Mouse (Mus musculus) hindbrain, embryonic 13.5 days (tissue): ENCODE data around the gene Catsper2. TPM values are rescaled to one million over a fixed set of nuclear protein-coding genes. Genes with fewer than 3 reads are reported as not detected.

Source experiments
- ATAC-seq: fragments of 200-750 bp; cut with Nextera tagmentation; 2 replicates; pipeline ENCODE4 v1.8.0; 2017; ENCODE audit warnings: moderate TSS enrichment; ENCODE audit not compliant: low FRiP score
- H3K27ac ChIP-seq: fragments of 300-500 bp; sonication (generic); 2 replicates; pipeline ENCODE4 v1.5.1; 2015; ENCODE audit warnings: inconsistent platforms, mild to moderate bottlenecking, moderate library complexity
- H3K27me3 ChIP-seq: fragments of 300-500 bp; sonication (generic); 2 replicates; pipeline ENCODE4 v1.6.1; 2015; ENCODE audit warnings: mild to moderate bottlenecking, inconsistent platforms
- H3K36me3 ChIP-seq: fragments of 300-500 bp; sonication (generic); 2 replicates; pipeline ENCODE4 v1.6.1; 2015; ENCODE audit warnings: mild to moderate bottlenecking, inconsistent platforms
- H3K4me1 ChIP-seq: fragments of 300-500 bp; sonication (generic); replicated peaks from 2 replicates; pipeline ENCODE4 v1.6.1; 2015; ENCODE audit warnings: inconsistent platforms
- H3K4me2 ChIP-seq: fragments of 300-500 bp; sonication (generic); 2 replicates; pipeline ENCODE4 v1.6.1; 2015; ENCODE audit warnings: inconsistent platforms, mild to moderate bottlenecking, moderate library complexity
- H3K4me3 ChIP-seq: fragments of 300-500 bp; sonication (generic); 2 replicates; pipeline ENCODE4 v1.5.1; 2015; ENCODE audit warnings: mild to moderate bottlenecking, inconsistent platforms
- H3K9ac ChIP-seq: fragments of 300-500 bp; sonication (generic); 2 replicates; pipeline ENCODE4 v1.6.1; 2015; ENCODE audit warnings: mild to moderate bottlenecking, inconsistent platforms
- H3K9me3 ChIP-seq: fragments of 300-500 bp; sonication (generic); 2 replicates; pipeline ENCODE4 v1.6.1; 2016; ENCODE audit warnings: inconsistent platforms
- WGBS: fragments of 180-500 bp; shearing (Covaris S2); methylation state at CpG from one replicate; pipeline ENCODE4 v1.1.7; 2015; 5-methylcytosine and 5-hydroxymethylcytosine counted together
- microRNA-seq: library from miRNA; unstranded; fragments of <30 nt; microRNA quantifications from one replicate; pipeline ENCODE4, GENCODE M21; 2016
- polyA plus RNA-seq: library from polyadenylated mRNA; unstranded; fragments of >200 nt; fragmentation: Nextera tagmentation; extraction: Ambion mirVana; gene quantifications from 2 replicates; pipeline ENCODE4 v1.2.1, GENCODE M21; 2015

The Catsper2 gene
- polyA plus RNA-seq, 1 experiment from 2014 or later, result 5.7 TPM

GRCm38 (mm10) chr2:121368831-121369230 is 44.8 kb downstream of the Catsper2 start:
- no peaks in the 10 kb centered on the region; the same call in 1 of the 2 replicates for H3K36me3 ChIP-seq
- no peak for ATAC-seq
- H3K4me1 ChIP-seq, result no peaks in the 10 kb centered on the region
- H3K27ac ChIP-seq, result no peak overlapping the region
- WGBS, result 85% methylated on average over 2 of the region's 2 CpGs
- H3K27me3 ChIP-seq, result no peaks in the 10 kb centered on the region
- no peaks in the 10 kb centered on the region for H3K9me3 ChIP-seq
- H3K9ac ChIP-seq, result no peak overlapping the region
- no peak overlapping the region for H3K4me3 ChIP-seq
- no peak overlapping the region for H3K4me2 ChIP-seq

DNA sequence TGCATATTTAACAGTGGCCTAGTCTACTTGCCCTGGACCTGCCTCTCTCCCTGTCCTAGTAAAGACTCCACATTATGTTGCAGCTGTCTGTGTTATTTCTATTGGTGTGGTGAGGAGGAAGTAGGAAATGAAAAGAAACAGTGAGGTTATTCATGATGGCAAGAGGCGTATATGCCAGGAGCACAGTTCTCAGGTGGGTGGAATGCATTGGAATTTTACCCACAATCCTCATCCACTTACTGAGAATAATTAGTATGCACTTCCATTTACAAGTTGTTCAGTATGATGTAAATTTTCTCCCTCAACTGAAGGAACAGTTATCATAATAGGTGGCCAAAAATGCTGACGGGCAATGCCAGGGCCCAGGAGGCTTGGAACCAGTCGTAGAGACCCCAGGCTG is 49.9 kb downstream of the Catsper2 start:
- no peak for ATAC-seq
- WGBS, result 82% methylated on average over 3 of the region's 3 CpGs
- no peak overlapping the region for H3K27ac ChIP-seq

DNA sequence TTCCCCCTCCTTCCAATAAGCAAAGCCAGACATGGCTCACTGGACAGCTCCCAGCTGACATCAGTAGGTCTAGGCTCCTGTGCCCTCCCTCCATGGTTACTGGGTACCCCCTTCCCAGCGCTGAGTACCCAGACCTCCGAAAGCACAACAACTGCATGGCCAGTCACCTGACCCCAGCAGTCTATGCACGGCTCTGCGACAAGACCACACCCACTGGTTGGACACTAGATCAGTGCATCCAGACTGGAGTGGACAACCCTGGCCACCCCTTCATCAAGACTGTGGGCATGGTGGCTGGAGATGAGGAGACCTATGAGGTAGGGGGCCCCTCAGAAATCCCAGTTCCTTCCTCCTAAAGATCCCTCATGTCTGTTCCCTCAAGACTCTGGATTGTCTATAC is 54.1 kb downstream of the Catsper2 start:
- Histone ChIP-seq H3K27ac (no peak overlapping the region), H3K4me2 (peak overlapping the region; percentile 62), H3K4me3 (peak overlapping the region; percentile 47), H3K9ac (peak overlapping the region; percentile 29; the same call in 1 of the 2 replicates), H3K4me1 (peaks cover 25% of the 10 kb centered on the region), H3K27me3 (peaks cover 58% of the 10 kb centered on the region), H3K9me3 (no peaks in the 10 kb centered on the region), H3K36me3 (no peaks in the 10 kb centered on the region; the same call in 1 of the 2 replicates)
- 62% methylated on average over 4 of the region's 4 CpGs for WGBS
- no peak for ATAC-seq

More for the DNA sequence above, 49.9 kb downstream of the Catsper2 start:
- no peak overlapping the region for H3K4me3 ChIP-seq
- H3K4me1 ChIP-seq, result peaks cover 10% of the 10 kb centered on the region
- H3K36me3 ChIP-seq, result no peaks in the 10 kb centered on the region; the same call in 1 of the 2 replicates
- H3K27me3 ChIP-seq, result peaks cover 30% of the 10 kb centered on the region
- no peaks in the 10 kb centered on the region for H3K9me3 ChIP-seq
- no peak overlapping the region for H3K9ac ChIP-seq
- H3K4me2 ChIP-seq, result no peak overlapping the region

DNA sequence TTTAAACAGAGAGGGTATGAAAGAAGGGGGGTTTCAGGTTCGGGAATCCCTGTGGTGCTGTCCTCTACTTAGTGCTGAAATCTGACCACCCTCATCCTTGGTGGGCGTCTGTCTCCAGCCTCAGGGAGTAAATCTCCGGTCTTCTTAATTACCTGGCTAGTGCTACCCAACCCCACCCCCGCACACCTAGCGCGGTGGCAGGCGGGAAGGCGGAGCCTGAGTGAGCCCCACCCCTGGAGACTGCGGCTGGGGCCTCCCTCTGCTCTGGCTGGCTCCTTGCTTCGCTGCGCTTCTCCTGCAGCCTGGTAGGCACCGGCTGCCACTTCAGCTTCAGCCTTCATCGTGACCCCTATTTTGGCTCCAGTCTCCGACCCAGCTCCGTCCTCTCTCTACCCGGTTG is 55.2 kb downstream of the Catsper2 start:
- Histone ChIP-seq H3K36me3 (no peaks in the 10 kb centered on the region), H3K9ac (peak overlapping the region; percentile 76), H3K4me1 (peaks cover 30% of the 10 kb centered on the region), H3K4me3 (peak overlapping the region; percentile 47), H3K27ac (peak overlapping the region; percentile 45), H3K4me2 (peak overlapping the region; percentile 62), H3K27me3 (peaks cover 58% of the 10 kb centered on the region), H3K9me3 (no peaks in the 10 kb centered on the region)
- ATAC-seq, result peak; percentile 72
- 1% methylated on average over 16 of the region's 16 CpGs for WGBS

DNA sequence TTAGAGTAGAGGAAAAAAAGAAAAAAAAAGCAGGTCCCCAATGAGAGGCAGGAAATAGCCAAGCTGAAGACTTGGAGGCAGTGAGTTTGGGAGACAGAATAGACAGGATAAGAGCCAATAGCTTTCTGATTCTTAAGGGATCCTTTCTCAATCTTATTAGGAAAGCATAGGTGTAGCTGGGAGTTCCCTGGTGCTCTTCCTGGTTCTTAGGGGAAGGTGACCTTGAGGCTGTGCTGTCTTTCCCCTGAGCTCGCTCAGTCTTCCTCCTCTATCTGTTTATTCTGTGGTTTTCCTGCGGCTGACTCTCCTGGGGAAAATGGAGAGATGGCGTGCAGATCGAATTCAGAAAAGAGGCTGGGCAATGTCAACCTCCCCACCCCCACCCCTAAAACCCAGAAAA is 55.6 kb downstream of the Catsper2 start:
- no peak for ATAC-seq
- Histone ChIP-seq H3K9ac (peak overlapping the region; percentile 76), H3K9me3 (no peaks in the 10 kb centered on the region), H3K27ac (no peak overlapping the region), H3K27me3 (peaks cover 58% of the 10 kb centered on the region), H3K4me3 (peak overlapping the region; percentile 47), H3K36me3 (no peaks in the 10 kb centered on the region), H3K4me2 (peak overlapping the region; percentile 62), H3K4me1 (peaks cover 30% of the 10 kb centered on the region)
- 3% methylated on average over 4 of the region's 4 CpGs for WGBS

DNA sequence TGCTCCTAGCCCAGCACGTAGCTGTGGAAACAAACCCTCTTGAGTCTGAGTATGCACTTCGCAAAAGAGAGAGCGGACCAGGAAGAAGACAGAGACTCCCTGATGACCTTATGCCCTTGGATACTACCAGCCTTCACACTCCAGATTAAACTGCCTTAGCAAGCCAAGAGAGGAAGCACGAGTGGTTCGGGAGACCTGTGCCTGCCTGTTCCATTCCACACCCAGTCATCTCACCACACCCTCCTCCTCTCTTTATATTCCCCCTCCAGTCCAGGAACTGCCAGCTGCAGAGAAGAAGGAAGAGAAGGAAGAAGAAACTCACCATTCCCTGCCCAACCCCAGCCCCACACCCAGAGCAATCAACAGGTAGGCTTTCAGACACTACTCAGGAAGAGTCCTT is 56.1 kb downstream of the Catsper2 start, which contains the start of gene Ckmt1:
Ckmt1 (plus strand) TSS at position 221 of the 400 bp plus-strand sequence.
- Histone ChIP-seq H3K27ac (peak within 1 kb of the TSS; percentile 45), H3K9ac (peak within 1 kb of the TSS; percentile 76), H3K4me2 (peak within 1 kb of the TSS; percentile 62), H3K4me1 (peaks cover 30% of the 10 kb centered on the region), H3K36me3 (no peaks in the 10 kb centered on the region), H3K27me3 (peaks cover 55% of the 10 kb centered on the region), H3K9me3 (no peaks in the 10 kb centered on the region), H3K4me3 (peak within 1 kb of the TSS; percentile 47)
- no peak for ATAC-seq
- 74% methylated on average over 5 of the region's 5 CpGs for WGBS

DNA sequence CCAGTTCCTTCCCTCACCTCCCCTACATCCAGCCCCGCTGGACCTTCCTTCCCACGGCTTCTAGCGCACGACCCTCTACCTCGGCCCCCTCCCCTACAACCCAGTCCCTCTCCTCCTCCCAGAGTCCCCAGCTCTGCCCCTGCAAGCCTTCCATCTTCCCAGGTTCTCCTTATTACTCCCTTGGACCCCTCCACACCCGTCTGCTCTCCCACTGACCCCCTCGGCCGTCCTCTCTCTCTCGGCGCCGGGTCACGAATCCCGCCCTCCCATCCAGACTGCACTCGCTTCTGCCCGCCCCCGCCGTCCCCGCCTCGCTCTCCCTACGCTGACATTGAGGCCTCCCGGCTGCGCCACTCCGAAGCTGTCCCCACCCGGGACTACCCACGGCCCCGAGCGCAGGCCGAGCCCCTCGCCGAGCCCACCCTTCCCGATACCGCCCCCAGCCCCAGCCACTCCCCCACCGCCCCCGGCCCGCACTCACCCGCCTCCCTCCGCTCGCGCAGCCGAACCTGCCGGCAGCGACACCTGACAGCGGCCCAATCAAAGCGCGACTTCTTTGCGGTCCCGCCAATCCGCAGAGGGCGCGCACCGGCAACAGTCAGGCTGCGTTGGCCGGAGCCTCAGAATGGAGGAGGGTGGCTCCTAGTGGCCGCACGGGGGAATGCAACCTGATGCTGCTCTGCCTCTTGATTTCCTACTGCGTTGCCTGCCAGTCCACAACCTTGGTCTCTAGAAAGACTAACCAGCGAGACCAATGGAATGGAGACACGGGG is 58.6 kb downstream of the Catsper2 start, which contains the start of gene Ppip5k1:
Ppip5k1 (minus strand) TSS at position 577 of the 773 bp plus-strand sequence.
- Histone ChIP-seq H3K4me2 (peak within 1 kb of the TSS; percentile 60), H3K27ac (peak within 1 kb of the TSS; percentile 91), H3K9ac (peak within 1 kb of the TSS; percentile 85), H3K9me3 (no peaks in the 10 kb centered on the region), H3K36me3 (0 out of 2 replicates have a peak, but pooled peaks cover 3% of the 10 kb centered on the region), H3K4me3 (peak within 1 kb of the TSS; percentile 71), H3K27me3 (peaks cover 39% of the 10 kb centered on the region), H3K4me1 (peaks cover 30% of the 10 kb centered on the region)
- peak; percentile 97 for ATAC-seq
- WGBS, result 1% methylated on average over 58 of the region's 58 CpGs

- ATAC-seq, result no peak
- peak overlapping the region; percentile 60 for H3K4me2 ChIP-seq
- peaks cover 33% of the 10 kb centered on the region for H3K27me3 ChIP-seq
- H3K9me3 ChIP-seq, result no peaks in the 10 kb centered on the region
- H3K27ac ChIP-seq, result peak overlapping the region; percentile 91
- 7% methylated on average over 6 of the region's 6 CpGs for WGBS
- peak overlapping the region; percentile 71 for H3K4me3 ChIP-seq
- H3K9ac ChIP-seq, result peak overlapping the region; percentile 85
- peaks cover 27% of the 10 kb centered on the region for H3K4me1 ChIP-seq
- peaks cover 8% of the 10 kb centered on the region for H3K36me3 ChIP-seq
These were observed 59.2 kb downstream of the Catsper2 start for GRCm38 (mm10) chr2:121354378-121354777.

GRCm38 (mm10) chr2:121353156-121353555 is 60.4 kb downstream of the Catsper2 start:
- peaks cover 15% of the 10 kb centered on the region for H3K4me1 ChIP-seq
- no peak overlapping the region for H3K4me3 ChIP-seq
- no peaks in the 10 kb centered on the region for H3K9me3 ChIP-seq
- no peak for ATAC-seq
- H3K27ac ChIP-seq, result no peak overlapping the region
- no peak overlapping the region for H3K4me2 ChIP-seq
- peaks cover 20% of the 10 kb centered on the region for H3K36me3 ChIP-seq
- peaks cover 23% of the 10 kb centered on the region for H3K27me3 ChIP-seq
- H3K9ac ChIP-seq, result no peak overlapping the region
- 66% methylated on average over 8 of the region's 8 CpGs for WGBS

Small RNA genes within 50 kb of the gene (microRNA-seq; reads per million reads assigned to microRNA genes)
- not detected for gene Gm22953

Other genes starting within 250 kb of the Catsper2 start
- 55.4 and 56.3 TPM in 2 replicates for gene Tubgcp4, start 243.1 kb downstream of the Catsper2 start, polyA plus RNA-seq
- 8.3 and 9.9 TPM in 2 replicates for gene Zscan29, start 242.7 kb downstream of the Catsper2 start, polyA plus RNA-seq
- gene Trp53bp1, start 142.4 kb downstream of the Catsper2 start, polyA plus RNA-seq, result 179 and 194 TPM in 2 replicates
- gene Map1a, start 124.2 kb downstream of the Catsper2 start, polyA plus RNA-seq, result 16.1 and 20.0 TPM in 2 replicates
- gene Ppip5k1, start 58.4 kb downstream of the Catsper2 start, polyA plus RNA-seq, result 18.6 and 19.3 TPM in 2 replicates
- gene Ckmt1, start 56.1 kb downstream of the Catsper2 start, polyA plus RNA-seq, result 49.1 and 50.5 TPM in 2 replicates
- not detected in 2 replicates for gene Strc, start 26.6 kb downstream of the Catsper2 start, polyA plus RNA-seq
- 386 and 398 TPM in 2 replicates for gene Pdia3, start within 50 bp of the Catsper2 start, polyA plus RNA-seq
- gene Ell3, start 30.5 kb upstream of the Catsper2 start, polyA plus RNA-seq, result 2.5 and 2.8 TPM in 2 replicates
- gene Serf2, start 35.4 kb upstream of the Catsper2 start, polyA plus RNA-seq, result 391 and 404 TPM in 2 replicates
- gene Hypk, start 39.5 kb upstream of the Catsper2 start, polyA plus RNA-seq, result 111 and 119 TPM in 2 replicates
- 1.3 TPM in 2 replicates for gene Serinc4, start 43.0 kb upstream of the Catsper2 start, polyA plus RNA-seq
- 79.2 and 79.7 TPM in 2 replicates for gene Mfap1b, start 60.3 kb upstream of the Catsper2 start, polyA plus RNA-seq
- gene Mfap1a, start 92.9 kb upstream of the Catsper2 start, polyA plus RNA-seq, result 34.8 and 36.4 TPM in 2 replicates
- 5.1 and 5.8 TPM in 2 replicates for gene Wdr76, start 92.9 kb upstream of the Catsper2 start, polyA plus RNA-seq